Mouse (Mus musculus): Measurements from ENCODE around the gene Abhd14b. TPM values are rescaled to one million over a fixed set of nuclear protein-coding genes. Genes with fewer than 3 reads are reported as not detected.
A peak's percentile ranks its signal among the peaks of the same experiment; 100 is the strongest.

The Abhd14b gene
- total and polyA plus RNA-seq, 3 experiments = 6.6 to 27.8 (median 6.8) TPM

DNA sequence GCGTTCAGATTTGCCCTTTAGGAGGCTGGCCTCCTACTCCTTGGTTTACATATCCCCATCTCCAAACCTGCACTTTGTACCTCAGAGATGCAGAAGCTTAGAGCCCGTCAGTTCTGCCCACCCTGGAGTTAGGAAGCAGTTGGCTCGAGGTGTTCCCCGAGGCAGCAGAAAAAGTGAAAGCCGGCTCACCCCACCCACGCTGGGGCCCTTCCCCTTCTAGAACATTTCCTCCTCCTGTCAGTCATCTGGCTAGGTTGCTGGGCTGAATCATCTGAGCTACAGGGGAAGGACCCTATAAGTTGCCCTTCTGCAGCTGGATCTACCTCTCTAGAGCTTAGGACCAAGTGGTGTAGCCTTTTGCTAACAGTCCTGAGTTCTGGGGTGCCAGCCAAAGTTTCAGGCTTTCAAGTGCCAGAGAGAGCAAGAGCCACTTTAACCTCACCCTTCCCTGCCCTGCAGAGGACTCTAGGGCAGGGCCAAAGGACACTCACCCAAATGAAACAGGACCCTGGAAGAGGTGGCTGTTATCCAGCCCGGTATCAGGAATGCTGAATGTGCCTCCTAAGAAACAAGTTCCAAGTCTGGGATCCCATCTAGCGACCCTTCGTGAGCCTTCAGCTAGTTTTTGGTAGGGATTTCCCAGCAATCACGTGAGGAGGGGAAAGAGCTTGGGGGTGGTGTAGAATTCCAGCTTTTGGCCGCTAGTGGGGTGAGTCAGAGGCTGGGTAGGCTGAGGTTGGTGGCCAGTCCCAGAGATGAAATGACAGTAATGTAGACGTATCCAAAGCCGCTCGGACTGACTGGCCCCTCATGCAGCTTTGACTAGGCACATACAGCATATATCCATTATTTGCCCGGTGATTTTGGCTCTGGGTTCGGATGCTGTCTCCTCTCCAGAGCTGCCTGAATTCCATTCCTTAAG is 29.0 kb downstream of the Abhd14b start:
- no peaks in the 10 kb centered on the region for H3K79me2 ChIP-seq (replicated peaks; ENCODE audit: control insufficient read depth, insufficient read depth, low read length)
- peak; percentile 77 to 84 for DNase-seq
- intact Hi-C loops (cut with DNase I) = loop anchor here (1.0 to 5.0 kb wide), 5 partner anchors 28 to 189 kb away; partner anchors contain the start of genes Dusp7 and Rpl29
- no peaks in the 10 kb centered on the region for H3K36me3 ChIP-seq (ENCODE audit: control insufficient read depth, insufficient read depth, low read length)
- peaks cover 13% of the 10 kb centered on the region for H3K4me1 ChIP-seq (ENCODE audit: control insufficient read depth, insufficient read depth, low read length)
- no peak for TF ChIP-seq EP300 (IDR thresholded peaks at IDR 0.05; ENCODE audit: insufficient read depth, low read depth, low read length)
- TF ChIP-seq POLR2A (IDR thresholded peaks at IDR 0.05; ENCODE audit: insufficient read depth, low read depth, low read length) = peak; percentile 53; the same call in 1 of the 2 replicates
- TF ChIP-seq CTCF (IDR thresholded peaks at IDR 0.05) = no peak
- peak overlapping the region; percentile 54 for H3K9ac ChIP-seq (ENCODE audit: low read depth, low read length)
- H3K4me3 ChIP-seq = peak overlapping the region; percentile 47
- peak overlapping the region; percentile 96 for H3K27ac ChIP-seq
- no peaks in the 10 kb centered on the region for H3K27me3 ChIP-seq (ENCODE audit: control insufficient read depth, insufficient read depth, low read length)
- WGBS = 8% methylated on average over 16 of the region's 16 CpGs

DNA sequence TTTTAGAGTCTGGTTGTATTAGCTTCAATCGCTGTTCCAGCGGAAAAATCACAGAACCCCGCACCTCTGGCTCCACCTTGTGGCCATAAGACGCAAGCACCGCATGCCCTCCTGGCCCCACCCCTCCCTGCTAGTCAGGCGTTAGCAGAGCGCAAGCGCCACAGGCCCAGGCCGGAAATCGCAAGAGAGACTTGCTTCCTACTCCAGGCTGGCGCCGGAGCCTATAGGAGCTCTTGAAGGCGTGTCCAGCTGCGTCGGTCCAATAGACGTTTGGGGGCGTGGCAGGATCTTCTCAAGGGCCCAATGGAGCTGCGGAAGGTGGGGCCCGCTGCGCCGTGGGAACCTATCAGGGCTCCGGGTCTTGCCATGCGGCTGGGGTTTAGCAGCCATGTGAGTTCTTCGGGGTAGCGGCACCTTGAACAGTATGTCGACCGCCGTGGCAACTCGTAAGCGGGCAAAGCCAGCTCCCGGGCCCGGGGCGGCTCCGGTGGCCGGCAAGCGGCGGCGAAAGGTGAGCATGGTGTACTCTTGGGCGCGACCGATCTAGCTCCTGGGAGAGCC is 29.7 kb downstream of the Abhd14b start, which contains the start of gene Parp3:
Parp3 (minus strand) TSS at position 26 of the 561 bp plus-strand sequence.
- Histone ChIP-seq H3K4me1 (ENCODE audit: control insufficient read depth, insufficient read depth, low read length) (peaks cover 13% of the 10 kb centered on the region), H3K27ac (peak within 1 kb of the TSS; percentile 96), H3K4me3 (peak within 1 kb of the TSS; percentile 74), H3K9ac (ENCODE audit: low read depth, low read length) (peak within 1 kb of the TSS; percentile 54), H3K27me3 (ENCODE audit: control insufficient read depth, insufficient read depth, low read length) (no peaks in the 10 kb centered on the region), H3K36me3 (ENCODE audit: control insufficient read depth, insufficient read depth, low read length) (no peaks in the 10 kb centered on the region), H3K79me2 (replicated peaks; ENCODE audit: control insufficient read depth, insufficient read depth, low read length) (no peaks in the 10 kb centered on the region)
- WGBS = under 1% methylated on average over 41 of the region's 41 CpGs
- intact Hi-C loops (cut with DNase I) = loop anchor here (1.0 to 5.0 kb wide), 6 partner anchors 29 to 190 kb away; partner anchors contain the start of genes Dusp7 and Rpl29
- DNase-seq = peak; percentile 98 to 100
- TF ChIP-seq POLR2A (IDR thresholded peaks at IDR 0.05; ENCODE audit: insufficient read depth, low read depth, low read length) (no peak), CTCF (IDR thresholded peaks at IDR 0.05) (peak; percentile 99), EP300 (IDR thresholded peaks at IDR 0.05; ENCODE audit: insufficient read depth, low read depth, low read length) (peak; percentile 91)

DNA sequence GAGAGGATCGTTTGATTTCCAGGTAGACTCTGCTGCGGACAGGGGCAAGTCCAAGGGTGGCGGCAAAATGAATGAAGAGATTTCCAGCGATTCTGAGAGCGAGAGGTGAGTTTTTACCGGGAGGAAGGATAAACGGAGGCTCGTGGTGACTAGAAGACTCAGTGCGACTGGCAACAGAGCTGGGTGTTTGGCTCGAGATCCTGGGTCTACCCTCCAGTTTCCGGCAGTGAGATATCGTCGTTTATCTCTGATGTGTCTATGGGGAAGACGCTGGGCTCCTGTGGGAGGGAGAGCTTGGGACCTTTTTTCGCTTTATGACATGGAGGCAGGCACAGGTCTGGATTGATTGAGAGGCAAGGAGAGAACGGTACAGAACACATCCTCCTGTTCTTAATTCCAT is 30.4 kb downstream of the Abhd14b start:
- H3K9ac ChIP-seq (ENCODE audit: low read depth, low read length) = peak overlapping the region; percentile 54
- TF ChIP-seq EP300 (IDR thresholded peaks at IDR 0.05; ENCODE audit: insufficient read depth, low read depth, low read length) = no peak
- peaks cover 9% of the 10 kb centered on the region for H3K4me1 ChIP-seq (ENCODE audit: control insufficient read depth, insufficient read depth, low read length)
- no peak for DNase-seq
- no peaks in the 10 kb centered on the region for H3K36me3 ChIP-seq (ENCODE audit: control insufficient read depth, insufficient read depth, low read length)
- H3K79me2 ChIP-seq (replicated peaks; ENCODE audit: control insufficient read depth, insufficient read depth, low read length) = no peaks in the 10 kb centered on the region
- peak overlapping the region; percentile 69 for H3K27ac ChIP-seq
- H3K27me3 ChIP-seq (ENCODE audit: control insufficient read depth, insufficient read depth, low read length) = no peaks in the 10 kb centered on the region
- intact Hi-C loops (cut with DNase I) = loop anchor here (1.0 to 5.0 kb wide), 5 partner anchors 49 to 190 kb away; partner anchors contain the start of genes Dusp7 and Rpl29
- H3K4me3 ChIP-seq = peak overlapping the region; percentile 74
- WGBS = 1% methylated on average over 16 of the region's 16 CpGs

DNA sequence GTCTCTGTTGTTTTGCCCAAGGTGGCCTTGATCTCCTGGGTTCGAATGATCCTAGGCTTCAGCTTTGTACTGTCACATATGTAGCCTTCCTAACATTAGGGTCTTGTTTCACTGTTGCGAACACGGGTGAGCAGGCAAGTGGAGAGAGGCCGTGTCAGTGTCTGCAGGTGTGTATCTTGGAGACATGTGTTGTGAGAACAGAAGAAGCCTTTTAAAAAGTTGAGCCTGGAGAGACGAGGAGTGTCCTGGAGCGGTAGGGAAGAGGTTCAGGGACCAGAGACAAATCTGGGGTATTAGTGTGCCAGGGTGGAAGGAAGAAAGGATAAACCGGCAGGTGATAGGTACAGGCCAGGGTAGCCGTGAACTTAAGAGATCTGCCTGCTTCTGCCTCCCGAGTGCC is 30.8 kb downstream of the Abhd14b start:
- DNase-seq = peak; percentile 1 to 13
- Histone ChIP-seq H3K36me3 (ENCODE audit: control insufficient read depth, insufficient read depth, low read length) (no peaks in the 10 kb centered on the region), H3K27me3 (ENCODE audit: control insufficient read depth, insufficient read depth, low read length) (no peaks in the 10 kb centered on the region), H3K4me1 (ENCODE audit: control insufficient read depth, insufficient read depth, low read length) (peaks cover 9% of the 10 kb centered on the region), H3K4me3 (peak overlapping the region; percentile 74; the same call in 1 of the 2 replicates), H3K79me2 (replicated peaks; ENCODE audit: control insufficient read depth, insufficient read depth, low read length) (no peaks in the 10 kb centered on the region), H3K27ac (no peak overlapping the region), H3K9ac (ENCODE audit: low read depth, low read length) (0 out of 2 replicates have a peak overlapping the region, but pooled peaks have one; percentile 54)
- intact Hi-C loops (cut with DNase I) = loop anchor here (5.0 kb wide), 3 partner anchors 111 to 191 kb away; partner anchors contain the start of gene Dusp7
- TF ChIP-seq EP300 (IDR thresholded peaks at IDR 0.05; ENCODE audit: insufficient read depth, low read depth, low read length) (no peak), POLR2A (IDR thresholded peaks at IDR 0.05; ENCODE audit: insufficient read depth, low read depth, low read length) (no peak), CTCF (IDR thresholded peaks at IDR 0.05) (no peak)
- WGBS = 71% methylated on average over 9 of the region's 9 CpGs

DNA sequence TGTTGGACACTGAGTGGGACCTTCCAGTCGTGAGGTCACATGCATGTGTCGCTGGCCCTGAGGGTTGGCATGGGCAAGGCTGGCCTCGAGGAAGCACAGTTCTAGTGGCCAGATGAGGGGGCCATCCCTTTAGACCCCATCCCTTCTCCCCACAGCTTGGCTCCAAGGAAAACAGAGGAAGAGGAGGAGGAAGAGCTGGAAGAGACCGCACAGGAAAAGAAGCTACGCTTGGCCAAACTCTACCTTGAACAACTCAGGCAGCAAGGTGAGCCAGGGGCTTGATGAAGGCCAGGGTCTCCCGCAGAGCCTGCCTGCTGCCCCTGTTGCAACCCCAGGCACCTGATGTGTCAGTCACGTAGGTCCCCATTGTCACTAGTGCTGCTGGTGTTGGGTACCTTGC is 33.3 kb downstream of the Abhd14b start:
- H3K9ac ChIP-seq (ENCODE audit: low read depth, low read length) = no peak overlapping the region
- H3K4me1 ChIP-seq (ENCODE audit: control insufficient read depth, insufficient read depth, low read length) = peaks cover 8% of the 10 kb centered on the region
- no peaks in the 10 kb centered on the region for H3K79me2 ChIP-seq (replicated peaks; ENCODE audit: control insufficient read depth, insufficient read depth, low read length)
- no peaks in the 10 kb centered on the region for H3K27me3 ChIP-seq (ENCODE audit: control insufficient read depth, insufficient read depth, low read length)
- WGBS = 84% methylated on average over 7 of the region's 7 CpGs
- DNase-seq = no peak
- no peak overlapping the region for H3K27ac ChIP-seq
- intact Hi-C loops (cut with DNase I) = no loop called here
- TF ChIP-seq CTCF (IDR thresholded peaks at IDR 0.05) = no peak
- TF ChIP-seq POLR2A (IDR thresholded peaks at IDR 0.05; ENCODE audit: insufficient read depth, low read depth, low read length) = no peak
- H3K36me3 ChIP-seq (ENCODE audit: control insufficient read depth, insufficient read depth, low read length) = no peaks in the 10 kb centered on the region
- H3K4me3 ChIP-seq = no peak overlapping the region

Data from heart, adult 2 months (tissue).